Mouse (Mus musculus) adrenal gland, postnatal 36 days (tissue): ENCODE data around the gene Akap13. TPM values are rescaled to one million over a fixed set of nuclear protein-coding genes. Genes with fewer than 3 reads are reported as not detected.

Experiments
- DNase-seq, 2 experiments: peaks; one replicate each; pipeline ENCODE4 v3.0.0; 2021; ENCODE audit warnings: mixed read lengths in 1 of 2
- long read RNA-seq, 2 experiments: library from polyadenylated mRNA; stranded (forward); transcript quantifications; one replicate each; pipeline ENCODE4 v2.0.0; 2021; ENCODE audit warnings: borderline sequencing depth in 2 of 2
- total RNA-seq, 2 experiments: library from RNA; stranded (reverse); gene quantifications; 2 replicates each; pipeline ENCODE4 v1.2.3; 2021

Gene Akap13
- 10 to 100 TPM; 56.6 to 73.3 TPM for total RNA-seq
- long read RNA-seq, experiment 1, partial matches to known transcripts = 2 of 14 reads
- long read RNA-seq, experiment 1, other reads (novel, unspliced or antisense) = 12 of 14 reads
- long read RNA-seq, experiment 2, partial matches to known transcripts = 1 of 5 reads
- long read RNA-seq, experiment 2, other reads (novel, unspliced or antisense) = 4 of 5 reads

GRCm38 (mm10) chr7:75455223-75456151 is at the start of gene Akap13:
Gene Akap13 (plus strand): TSS chr7:75455534.
- peak; percentile 97 to 98 for DNase-seq

- no peak for DNase-seq
Observed at GRCm38 (mm10) chr7:75410641-75411040, 44.7 kb upstream of the Akap13 start.

GRCm38 (mm10) chr7:75411226-75411625 is 44.1 kb upstream of the Akap13 start:
- DNase-seq = no peak

GRCm38 (mm10) chr7:75412011-75412510 is 43.3 kb upstream of the Akap13 start:
- no peak for DNase-seq

GRCm38 (mm10) chr7:75412568-75412967 is 42.8 kb upstream of the Akap13 start:
- no peak for DNase-seq

- DNase-seq = no peak
Observed at GRCm38 (mm10) chr7:75413903-75414302, 41.4 kb upstream of the Akap13 start.

- DNase-seq = no peak
Observed at GRCm38 (mm10) chr7:75414316-75414715, 41.0 kb upstream of the Akap13 start.

- peak in 1 of 2 experiments; percentile 19 for DNase-seq
Observed at GRCm38 (mm10) chr7:75415166-75415881, 40.0 kb upstream of the Akap13 start.

GRCm38 (mm10) chr7:75415882-75416585 is 39.3 kb upstream of the Akap13 start:
- no peak for DNase-seq

- DNase-seq = no peak
Observed at GRCm38 (mm10) chr7:75420927-75421326, 34.4 kb upstream of the Akap13 start.

GRCm38 (mm10) chr7:75424121-75424520 is 31.2 kb upstream of the Akap13 start:
- no peak for DNase-seq

GRCm38 (mm10) chr7:75427322-75427721 is 28.0 kb upstream of the Akap13 start:
- peak; percentile 83 to 89 for DNase-seq

- no peak for DNase-seq
Observed at GRCm38 (mm10) chr7:75428913-75429312, 26.4 kb upstream of the Akap13 start.

- DNase-seq = no peak
Observed at GRCm38 (mm10) chr7:75430550-75430949, 24.8 kb upstream of the Akap13 start.

GRCm38 (mm10) chr7:75431043-75431442 is 24.3 kb upstream of the Akap13 start:
- no peak for DNase-seq

- DNase-seq = no peak
Observed at GRCm38 (mm10) chr7:75432046-75432445, 23.3 kb upstream of the Akap13 start.

GRCm38 (mm10) chr7:75436413-75437174 is 18.7 kb upstream of the Akap13 start:
- no peak for DNase-seq

- DNase-seq = no peak
Observed at GRCm38 (mm10) chr7:75439570-75439969, 15.8 kb upstream of the Akap13 start.

- no peak for DNase-seq
Observed at GRCm38 (mm10) chr7:75440241-75440640, 15.1 kb upstream of the Akap13 start.

- no peak for DNase-seq
Observed at GRCm38 (mm10) chr7:75441947-75442346, 13.4 kb upstream of the Akap13 start.
